Mouse (Mus musculus): ENCODE data around the gene Adsl. TPM values are rescaled to one million over a fixed set of nuclear protein-coding genes. Genes with fewer than 3 reads are reported as not detected.
"Not testable (repeated sequence)": the region's sequence is repeated elsewhere in the genome, so short reads cannot be mapped to it uniquely, and the experiment has no call there.

The Adsl gene
- polyA plus RNA-seq, 1 experiment from 2014 or later: 77.0 TPM

DNA sequence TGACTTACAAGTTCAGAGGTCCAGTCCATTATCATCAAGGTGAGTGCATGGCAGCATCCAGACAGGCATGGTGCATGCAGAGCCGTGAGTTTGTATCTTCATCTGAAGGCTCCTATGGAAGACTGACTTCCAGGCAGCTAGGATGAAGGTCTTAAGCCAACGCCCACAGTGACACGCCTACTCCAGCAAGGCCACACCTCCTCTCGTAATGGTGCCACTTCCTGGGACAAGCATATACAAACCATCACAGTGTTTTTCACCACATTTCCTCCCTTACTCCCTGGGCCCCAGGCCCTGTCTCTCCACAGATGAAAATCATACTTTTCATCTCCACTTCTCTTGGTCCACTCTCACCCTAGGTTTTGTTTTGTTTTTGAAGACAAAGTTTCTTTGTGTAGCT is 26.5 kb upstream of the Adsl start:
- Histone ChIP-seq H3K4me3 (ENCODE audit: low read depth, low read length) (no peak overlapping the region), H3K27me3 (ENCODE audit: control insufficient read depth, insufficient read depth, low read length) (no peaks in the 10 kb centered on the region), H3K27ac (replicated peaks) (no peak overlapping the region), H3K36me3 (ENCODE audit: control insufficient read depth, insufficient read depth, low read length) (peaks cover 27% of the 10 kb centered on the region; the same call in 1 of the 2 replicates), H3K4me2 (replicated peaks; ENCODE audit: low read depth) (no peak overlapping the region), H3K9me3 (ENCODE audit: control insufficient read depth, low read length) (no peaks in the 10 kb centered on the region), H3K9ac (ENCODE audit: low read length) (no peak overlapping the region), H3K4me1 (replicated peaks; ENCODE audit: control insufficient read depth, insufficient read depth) (no peaks in the 10 kb centered on the region)
- 71% methylated on average over 4 of the region's 4 CpGs for WGBS
- DNase-seq (ENCODE audit: low spot score) (no peak), ATAC-seq (ENCODE audit: low FRiP score, low TSS enrichment) (0 out of 2 replicates have a peak, but pooled peaks have one; percentile 24)
- TF ChIP-seq CTCF (IDR thresholded peaks at IDR 0.05; ENCODE audit: low read depth) (no peak), EP300 (optimal IDR thresholded peaks at IDR 0.05) (no peak)

DNA sequence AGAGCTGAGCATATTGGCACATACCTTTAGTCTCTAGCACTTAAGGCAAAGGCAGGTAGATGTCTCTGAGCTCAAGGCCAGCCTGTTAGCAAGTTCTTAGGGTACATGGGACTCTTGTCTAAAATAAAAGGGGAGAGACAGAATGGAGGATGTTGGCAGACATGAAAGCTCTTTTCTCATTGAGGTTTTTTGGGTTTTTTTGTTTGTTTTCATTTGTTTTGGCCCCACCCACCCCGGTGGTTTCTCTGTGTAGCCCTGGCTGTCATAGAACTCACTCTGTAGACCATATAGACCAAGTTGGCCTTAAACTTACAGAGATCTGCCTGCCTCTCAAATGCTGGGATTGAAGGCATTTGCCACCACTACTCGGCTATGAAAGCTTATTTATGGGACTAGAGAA is 24.1 kb upstream of the Adsl start:
- no peaks in the 10 kb centered on the region for H3K9me3 ChIP-seq (ENCODE audit: control insufficient read depth, low read length)
- TF ChIP-seq CTCF (IDR thresholded peaks at IDR 0.05; ENCODE audit: low read depth): no peak
- TF ChIP-seq EP300 (optimal IDR thresholded peaks at IDR 0.05): no peak
- H3K36me3 ChIP-seq (ENCODE audit: control insufficient read depth, insufficient read depth, low read length): peaks cover 29% of the 10 kb centered on the region
- no peaks in the 10 kb centered on the region for H3K27me3 ChIP-seq (ENCODE audit: control insufficient read depth, insufficient read depth, low read length)
- WGBS: 88% methylated on average over 2 of the region's 2 CpGs
- ATAC-seq (ENCODE audit: low FRiP score, low TSS enrichment) (no peak), DNase-seq (ENCODE audit: low spot score) (no peak)
- H3K4me3 ChIP-seq (ENCODE audit: low read depth, low read length): no peak overlapping the region
- no peak overlapping the region for H3K9ac ChIP-seq (ENCODE audit: low read length)
- no peak overlapping the region for H3K4me2 ChIP-seq (replicated peaks; ENCODE audit: low read depth)
- no peak overlapping the region for H3K27ac ChIP-seq (replicated peaks)
- no peaks in the 10 kb centered on the region for H3K4me1 ChIP-seq (replicated peaks; ENCODE audit: control insufficient read depth, insufficient read depth)

DNA sequence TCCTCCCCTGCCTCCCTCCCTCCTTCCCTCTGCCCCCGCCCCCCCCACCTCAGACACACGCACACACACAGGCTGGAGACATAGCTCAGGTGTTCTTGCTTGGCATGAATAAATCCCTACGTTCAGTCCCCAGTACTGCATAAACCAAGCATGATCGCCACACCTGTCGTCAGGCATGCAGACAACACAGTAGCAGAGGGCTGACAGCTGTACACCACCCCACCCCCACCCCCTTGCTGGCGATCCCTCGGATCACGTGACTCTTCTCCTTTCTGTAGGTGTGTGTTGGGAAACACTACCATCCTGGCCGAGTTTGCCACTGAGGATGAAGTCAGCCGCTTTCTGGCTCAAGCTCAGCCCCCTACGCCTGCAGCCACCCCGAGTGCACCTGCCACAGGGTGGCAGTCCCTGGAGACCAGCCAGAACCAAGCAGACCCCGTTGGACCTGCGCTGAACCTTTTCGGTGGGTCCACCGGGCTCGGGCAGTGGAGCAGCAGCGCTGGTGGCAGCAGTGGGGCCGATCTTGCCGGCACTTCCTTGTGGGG is 19.4 kb upstream of the Adsl start:
- H3K27me3 ChIP-seq (ENCODE audit: control insufficient read depth, insufficient read depth, low read length): no peaks in the 10 kb centered on the region
- H3K4me1 ChIP-seq (replicated peaks; ENCODE audit: control insufficient read depth, insufficient read depth): no peaks in the 10 kb centered on the region
- H3K4me3 ChIP-seq (ENCODE audit: low read depth, low read length): no peak overlapping the region
- 64% methylated on average over 20 of the region's 20 CpGs for WGBS
- no peaks in the 10 kb centered on the region for H3K9me3 ChIP-seq (ENCODE audit: control insufficient read depth, low read length)
- no peak overlapping the region for H3K9ac ChIP-seq (ENCODE audit: low read length)
- TF ChIP-seq EP300 (optimal IDR thresholded peaks at IDR 0.05) (no peak), CTCF (IDR thresholded peaks at IDR 0.05; ENCODE audit: low read depth) (no peak)
- peaks cover 23% of the 10 kb centered on the region for H3K36me3 ChIP-seq (ENCODE audit: control insufficient read depth, insufficient read depth, low read length)
- no peak for ATAC-seq (ENCODE audit: low FRiP score, low TSS enrichment)
- H3K27ac ChIP-seq (replicated peaks): no peak overlapping the region; the same call in 1 of the 2 replicates
- H3K4me2 ChIP-seq (replicated peaks; ENCODE audit: low read depth): no peak overlapping the region
- DNase-seq (ENCODE audit: low spot score): no peak

GRCm38 (mm10) chr15:80930048-80930571 is 18.2 kb upstream of the Adsl start:
- ATAC-seq (ENCODE audit: low FRiP score, low TSS enrichment) (no peak; the same call in 1 of the 2 replicates), DNase-seq (ENCODE audit: low spot score) (no peak)
- TF ChIP-seq EP300 (optimal IDR thresholded peaks at IDR 0.05) (no peak), CTCF (IDR thresholded peaks at IDR 0.05; ENCODE audit: low read depth) (no peak)

GRCm38 (mm10) chr15:80930676-80931320 is 17.5 kb upstream of the Adsl start:
- not testable (repeated sequence) for H3K4me3 ChIP-seq (ENCODE audit: low read depth, low read length); ATAC-seq (ENCODE audit: low FRiP score, low TSS enrichment); H3K4me2 ChIP-seq (replicated peaks; ENCODE audit: low read depth); H3K27me3 ChIP-seq (ENCODE audit: control insufficient read depth, insufficient read depth, low read length); H3K9me3 ChIP-seq (ENCODE audit: control insufficient read depth, low read length); H3K27ac ChIP-seq (replicated peaks); H3K4me1 ChIP-seq (replicated peaks; ENCODE audit: control insufficient read depth, insufficient read depth); DNase-seq (ENCODE audit: low spot score); H3K9ac ChIP-seq (ENCODE audit: low read length)
- 77% methylated on average over 23 of the region's 23 CpGs for WGBS
- H3K36me3 ChIP-seq (ENCODE audit: control insufficient read depth, insufficient read depth, low read length): peaks cover 18% of the 10 kb centered on the region

More at GRCm38 (mm10) chr15:80930048-80930571, 18.2 kb upstream of the Adsl start:
- H3K4me3 ChIP-seq (ENCODE audit: low read depth, low read length): no peak overlapping the region
- no peaks in the 10 kb centered on the region for H3K9me3 ChIP-seq (ENCODE audit: control insufficient read depth, low read length)
- no peak overlapping the region for H3K9ac ChIP-seq (ENCODE audit: low read length)
- peaks cover 18% of the 10 kb centered on the region for H3K36me3 ChIP-seq (ENCODE audit: control insufficient read depth, insufficient read depth, low read length)
- no peaks in the 10 kb centered on the region for H3K4me1 ChIP-seq (replicated peaks; ENCODE audit: control insufficient read depth, insufficient read depth)
- peak overlapping the region; percentile 35; the same call in 1 of the 2 replicates for H3K27ac ChIP-seq (replicated peaks)
- WGBS: 27% methylated on average over 14 of the region's 16 CpGs
- H3K4me2 ChIP-seq (replicated peaks; ENCODE audit: low read depth): no peak overlapping the region
- H3K27me3 ChIP-seq (ENCODE audit: control insufficient read depth, insufficient read depth, low read length): no peaks in the 10 kb centered on the region

DNA sequence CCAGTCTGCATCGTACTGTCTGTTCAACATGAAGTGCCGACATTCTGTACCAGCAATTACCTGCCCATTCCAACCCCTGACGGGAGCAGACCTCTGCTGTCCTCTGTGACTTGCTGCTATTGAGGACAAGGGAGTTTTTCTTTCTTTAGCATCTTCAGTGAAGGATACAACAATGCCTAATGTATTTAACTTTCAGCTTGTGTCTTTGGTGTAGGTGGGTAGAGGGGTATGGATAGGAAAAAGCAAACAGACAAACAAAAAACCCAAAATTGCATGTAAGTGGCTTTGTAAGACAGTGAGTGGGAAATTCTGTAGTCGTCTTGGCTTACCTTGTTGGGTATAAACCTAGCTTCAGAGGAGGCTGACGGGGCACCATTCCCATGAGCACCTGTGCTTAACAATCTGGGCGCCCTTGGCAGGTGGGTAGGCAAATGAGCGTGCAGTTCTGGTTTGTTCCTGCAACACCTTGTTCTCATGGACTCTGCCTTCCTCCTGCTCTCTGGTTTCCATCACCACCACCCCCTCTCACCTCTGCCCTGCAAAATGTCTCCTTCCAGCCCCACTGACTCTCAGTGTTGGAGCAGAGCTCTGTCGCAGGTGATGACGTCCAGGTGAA is 16.8 kb upstream of the Adsl start:
- no peaks in the 10 kb centered on the region for H3K9me3 ChIP-seq (ENCODE audit: control insufficient read depth, low read length)
- H3K27ac ChIP-seq (replicated peaks): no peak overlapping the region
- H3K4me2 ChIP-seq (replicated peaks; ENCODE audit: low read depth): no peak overlapping the region
- H3K36me3 ChIP-seq (ENCODE audit: control insufficient read depth, insufficient read depth, low read length): peaks cover 18% of the 10 kb centered on the region
- H3K9ac ChIP-seq (ENCODE audit: low read length): no peak overlapping the region
- 83% methylated on average over 9 of the region's 9 CpGs for WGBS
- H3K4me1 ChIP-seq (replicated peaks; ENCODE audit: control insufficient read depth, insufficient read depth): no peaks in the 10 kb centered on the region
- no peak for TF ChIP-seq EP300 (optimal IDR thresholded peaks at IDR 0.05)
- no peak for TF ChIP-seq CTCF (IDR thresholded peaks at IDR 0.05; ENCODE audit: low read depth)
- no peak overlapping the region for H3K4me3 ChIP-seq (ENCODE audit: low read depth, low read length)
- DNase-seq (ENCODE audit: low spot score) (no peak), ATAC-seq (ENCODE audit: low FRiP score, low TSS enrichment) (no peak)
- H3K27me3 ChIP-seq (ENCODE audit: control insufficient read depth, insufficient read depth, low read length): no peaks in the 10 kb centered on the region

Measured in stomach, postnatal 0 days (tissue).